Mouse (Mus musculus): ENCODE measurements around the gene Kalrn. TPM values are rescaled to one million over a fixed set of nuclear protein-coding genes. Genes with fewer than 3 reads are reported as not detected.

The Kalrn gene
- 28.3 and 33.2 TPM in 2 replicates for polyA plus RNA-seq (2016; fragmentation: Nextera tagmentation; extraction: Ambion mirVana)

DNA sequence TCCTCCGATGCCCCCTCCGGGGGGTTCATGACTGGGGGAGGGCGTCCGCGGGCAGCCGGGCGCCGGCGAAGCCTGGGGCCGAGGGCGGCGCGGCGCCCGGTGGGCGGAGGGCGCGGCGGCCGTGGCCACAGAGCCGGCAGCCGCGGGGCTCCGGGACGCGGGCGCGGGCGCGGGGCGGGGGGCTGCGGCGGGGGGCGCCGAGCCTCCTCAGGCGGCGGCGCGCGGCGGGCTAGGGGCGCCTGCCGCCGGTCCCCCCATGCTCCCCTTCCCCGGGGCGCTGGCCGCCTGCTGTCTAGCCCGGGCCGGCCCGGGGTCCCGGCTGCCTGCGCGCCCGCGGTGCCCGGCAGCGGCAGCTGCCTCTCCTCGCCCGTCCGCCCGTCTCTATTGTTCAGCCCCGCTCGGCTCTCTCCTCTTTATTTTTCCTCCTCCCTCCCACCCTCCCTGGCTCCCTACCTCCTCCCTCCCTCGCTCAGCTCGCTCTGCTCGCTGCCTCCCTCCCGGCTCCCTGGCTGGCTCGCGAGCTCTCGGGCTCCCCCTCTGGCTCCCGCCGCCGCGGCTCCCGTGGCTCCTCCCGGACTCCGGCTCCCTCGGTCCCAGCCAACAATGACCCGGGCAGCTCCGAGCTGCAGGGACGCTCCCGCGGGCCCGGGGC lies at the start of gene Kalrn:
TSS of gene Kalrn (minus strand) at position 382 of the 652 bp plus-strand sequence.
- ATAC-seq (ENCODE audit: low FRiP score), result peak; percentile 93
- Histone ChIP-seq H3K4me2 (replicated peaks) (peak within 1 kb of the TSS; percentile 87), H3K4me1 (peaks cover 31% of the 10 kb centered on the region), H3K4me3 (peak within 1 kb of the TSS; percentile 91), H3K36me3 (no peaks in the 10 kb centered on the region), H3K27ac (peak within 1 kb of the TSS; percentile 98), H3K9ac (peak within 1 kb of the TSS; percentile 97), H3K27me3 (no peaks in the 10 kb centered on the region), H3K9me3 (replicated peaks) (no peaks in the 10 kb centered on the region)
- 1% methylated on average over 36 of the region's 84 CpGs for WGBS

DNA sequence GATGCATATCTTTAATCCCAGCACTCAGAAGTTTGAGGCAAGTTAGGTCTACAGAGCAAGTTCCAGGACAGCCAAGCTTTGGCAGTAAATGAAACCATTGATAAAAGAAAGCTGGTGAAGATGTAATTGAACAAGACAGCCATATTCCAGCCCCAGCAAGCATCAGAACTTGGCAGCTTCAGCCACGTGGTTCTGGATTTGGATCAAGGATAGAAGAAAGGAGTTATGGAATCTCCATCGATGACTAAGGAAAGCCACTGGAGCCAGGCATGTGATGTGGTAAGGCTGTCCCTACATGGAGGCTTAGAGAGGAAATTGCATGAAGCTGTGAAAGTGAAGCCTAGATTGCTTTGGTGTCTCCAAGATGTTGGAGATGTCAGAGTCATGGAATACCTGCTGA lies 40.7 kb upstream of the Kalrn start:
- no peaks in the 10 kb centered on the region for H3K36me3 ChIP-seq
- H3K27ac ChIP-seq, result no peak overlapping the region
- no peak overlapping the region for H3K4me3 ChIP-seq
- no peak overlapping the region for H3K9ac ChIP-seq
- no peak overlapping the region for H3K4me2 ChIP-seq (replicated peaks)
- 0 out of 2 replicates have a peak, but pooled peaks cover 7% of the 10 kb centered on the region for H3K9me3 ChIP-seq (replicated peaks)
- H3K27me3 ChIP-seq, result no peaks in the 10 kb centered on the region
- H3K4me1 ChIP-seq, result no peaks in the 10 kb centered on the region
- 74% methylated on average over 2 of the region's 2 CpGs for WGBS
- ATAC-seq (ENCODE audit: low FRiP score), result no peak

DNA sequence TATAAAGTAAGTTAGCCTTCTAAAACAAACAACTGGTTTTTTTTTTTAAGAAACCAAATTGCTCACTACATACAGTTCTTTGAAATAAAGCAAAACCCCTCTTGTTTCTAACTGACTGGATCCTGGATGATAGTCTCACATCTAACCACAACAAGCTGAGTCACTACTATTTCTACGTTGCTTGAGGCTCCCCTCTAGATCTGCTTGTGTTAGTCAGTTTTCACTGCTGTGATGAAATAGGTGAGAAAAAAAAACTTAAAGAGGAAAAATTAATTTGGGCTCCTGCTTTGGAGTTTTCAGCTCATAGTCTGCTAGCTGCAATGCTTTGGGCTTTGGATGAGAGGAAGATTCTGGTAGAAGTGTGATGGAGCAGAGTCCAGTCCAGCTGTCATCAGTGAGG lies 36.8 kb upstream of the Kalrn start:
- H3K9ac ChIP-seq, result no peak overlapping the region
- H3K27me3 ChIP-seq, result no peaks in the 10 kb centered on the region
- 78% methylated on average over 1 of the region's 1 CpGs for WGBS
- H3K9me3 ChIP-seq (replicated peaks), result 0 out of 2 replicates have a peak, but pooled peaks cover 7% of the 10 kb centered on the region
- H3K4me2 ChIP-seq (replicated peaks), result no peak overlapping the region
- no peaks in the 10 kb centered on the region for H3K4me1 ChIP-seq
- H3K4me3 ChIP-seq, result no peak overlapping the region
- H3K36me3 ChIP-seq, result no peaks in the 10 kb centered on the region
- no peak overlapping the region for H3K27ac ChIP-seq
- no peak for ATAC-seq (ENCODE audit: low FRiP score)

DNA sequence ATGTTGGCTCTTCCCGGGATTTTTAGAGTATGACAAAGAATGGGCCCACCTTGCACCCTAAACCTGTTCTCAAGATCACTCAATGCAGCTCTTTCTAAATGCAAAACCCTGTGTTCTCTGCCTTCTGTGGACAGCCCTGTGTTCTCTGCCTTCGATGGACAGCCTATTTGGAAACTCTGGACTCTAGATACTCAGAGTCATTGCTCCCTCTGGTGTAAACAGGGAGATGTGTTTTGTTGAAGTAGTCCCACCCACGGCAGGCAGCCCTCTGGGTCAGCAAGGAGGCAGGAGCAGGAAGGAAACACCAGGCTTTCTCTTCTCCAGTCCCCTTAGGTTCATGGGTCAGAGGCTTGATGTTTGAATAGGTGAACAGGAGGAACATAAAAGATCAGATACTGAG lies 32.3 kb upstream of the Kalrn start:
- no peak overlapping the region for H3K27ac ChIP-seq
- WGBS, result 29% methylated on average over 3 of the region's 3 CpGs
- H3K4me2 ChIP-seq (replicated peaks), result no peak overlapping the region
- H3K4me1 ChIP-seq, result no peaks in the 10 kb centered on the region
- H3K9me3 ChIP-seq (replicated peaks), result no peaks in the 10 kb centered on the region
- H3K36me3 ChIP-seq, result no peaks in the 10 kb centered on the region
- H3K4me3 ChIP-seq, result no peak overlapping the region
- ATAC-seq (ENCODE audit: low FRiP score), result no peak
- no peaks in the 10 kb centered on the region for H3K27me3 ChIP-seq
- no peak overlapping the region for H3K9ac ChIP-seq

DNA sequence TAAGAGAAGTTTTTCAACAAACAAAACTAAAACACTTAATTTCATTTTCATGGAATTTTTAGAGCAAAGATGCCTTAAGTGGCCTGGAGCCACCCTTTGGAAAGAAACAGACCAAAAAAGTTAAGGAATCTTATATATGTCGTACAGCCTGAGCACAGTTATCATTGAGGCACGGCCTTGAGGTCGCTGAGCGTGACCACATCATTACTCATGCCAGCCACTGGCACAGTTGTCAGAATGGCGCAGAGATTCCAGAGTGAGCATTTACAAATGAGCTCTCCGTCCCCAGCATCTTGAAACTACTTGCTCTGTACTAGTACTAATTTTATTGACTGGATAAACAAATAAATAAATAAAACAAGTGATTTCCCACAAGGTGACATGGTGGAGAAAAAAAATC lies 30.5 kb upstream of the Kalrn start:
- Histone ChIP-seq H3K4me3 (no peak overlapping the region), H3K36me3 (no peaks in the 10 kb centered on the region), H3K27me3 (no peaks in the 10 kb centered on the region), H3K9ac (no peak overlapping the region), H3K27ac (no peak overlapping the region), H3K9me3 (replicated peaks) (no peaks in the 10 kb centered on the region), H3K4me2 (replicated peaks) (no peak overlapping the region), H3K4me1 (no peaks in the 10 kb centered on the region)
- no peak for ATAC-seq (ENCODE audit: low FRiP score)
- 70% methylated on average over 6 of the region's 6 CpGs for WGBS

DNA sequence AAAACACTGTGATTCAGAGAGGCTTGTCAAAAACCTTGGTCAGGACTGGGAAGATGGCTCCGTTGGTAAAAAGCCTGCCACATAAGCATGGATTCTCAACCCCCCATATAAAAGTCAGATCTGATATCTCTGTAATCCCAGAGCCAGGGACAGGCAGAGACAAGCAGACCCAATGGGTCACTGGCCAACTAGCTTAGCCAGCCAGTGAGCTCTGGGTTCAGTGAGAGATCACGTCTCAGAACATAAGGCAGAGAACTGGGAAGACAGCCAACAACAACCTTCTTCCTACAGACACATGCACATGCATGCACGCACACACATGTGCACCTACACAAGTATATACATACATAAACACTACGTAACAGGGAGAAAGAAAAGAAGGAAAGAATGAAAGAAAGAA lies 29.7 kb upstream of the Kalrn start:
- no peak overlapping the region for H3K4me3 ChIP-seq
- WGBS, result 74% methylated on average over 4 of the region's 4 CpGs
- no peaks in the 10 kb centered on the region for H3K9me3 ChIP-seq (replicated peaks)
- H3K4me1 ChIP-seq, result no peaks in the 10 kb centered on the region
- H3K9ac ChIP-seq, result no peak overlapping the region
- H3K27ac ChIP-seq, result no peak overlapping the region
- H3K4me2 ChIP-seq (replicated peaks), result no peak overlapping the region
- no peaks in the 10 kb centered on the region for H3K36me3 ChIP-seq
- H3K27me3 ChIP-seq, result no peaks in the 10 kb centered on the region
- no peak for ATAC-seq (ENCODE audit: low FRiP score)

DNA sequence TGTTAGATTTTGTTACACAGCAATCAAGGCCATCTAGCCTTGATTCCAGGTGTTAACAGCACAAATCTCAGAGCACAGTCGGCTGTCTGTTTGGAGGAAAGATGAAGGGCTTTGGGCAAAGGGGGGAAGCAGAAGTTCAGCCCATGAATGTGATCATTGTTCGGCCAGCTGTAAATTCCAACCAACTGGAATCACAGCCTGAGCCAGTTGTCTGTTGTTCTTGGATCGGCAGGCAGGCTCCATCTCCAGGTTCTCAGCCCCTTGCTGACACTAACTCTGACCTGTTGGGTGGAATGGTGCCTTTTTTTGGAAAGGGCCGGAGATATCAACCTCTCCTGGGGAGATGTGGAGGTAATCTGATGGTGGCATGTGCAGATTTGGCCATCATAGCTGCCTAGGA lies 28.6 kb upstream of the Kalrn start:
- no peak overlapping the region for H3K4me2 ChIP-seq (replicated peaks)
- no peaks in the 10 kb centered on the region for H3K27me3 ChIP-seq

DNA sequence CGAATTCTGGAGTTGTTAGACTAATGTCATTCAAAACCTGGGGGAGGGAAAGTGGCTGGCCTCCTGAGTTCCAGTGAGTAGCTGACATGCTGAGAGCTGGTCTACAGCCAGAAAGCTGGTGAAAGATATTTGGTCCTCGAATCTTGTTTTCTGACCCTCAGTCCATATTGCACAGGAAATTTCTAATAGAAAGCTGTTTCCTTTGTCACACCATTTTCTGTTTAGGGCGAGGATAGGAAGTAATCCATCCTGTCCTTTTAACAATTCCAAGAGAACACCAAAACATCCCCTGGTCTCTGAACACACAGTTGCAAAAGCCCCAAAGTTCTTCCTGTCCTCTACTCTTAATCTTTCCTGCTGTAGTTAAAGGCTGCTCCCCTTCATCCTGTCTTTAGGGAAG lies 22.0 kb upstream of the Kalrn start:
- WGBS, result 39% methylated on average over 3 of the region's 3 CpGs
- Histone ChIP-seq H3K27ac (no peak overlapping the region), H3K4me2 (replicated peaks) (no peak overlapping the region), H3K4me1 (peaks cover 10% of the 10 kb centered on the region; the same call in 1 of the 2 replicates), H3K27me3 (no peaks in the 10 kb centered on the region), H3K9ac (no peak overlapping the region), H3K4me3 (no peak overlapping the region), H3K36me3 (no peaks in the 10 kb centered on the region), H3K9me3 (replicated peaks) (no peaks in the 10 kb centered on the region)
- no peak for ATAC-seq (ENCODE audit: low FRiP score)

More for the DNA sequence above, 28.6 kb upstream of the Kalrn start:
- no peaks in the 10 kb centered on the region for H3K36me3 ChIP-seq
- no peaks in the 10 kb centered on the region for H3K9me3 ChIP-seq (replicated peaks)
- WGBS, result 61% methylated on average over 4 of the region's 4 CpGs
- no peak overlapping the region for H3K9ac ChIP-seq
- no peak overlapping the region for H3K4me3 ChIP-seq
- H3K4me1 ChIP-seq, result no peaks in the 10 kb centered on the region
- no peak for ATAC-seq (ENCODE audit: low FRiP score)
- H3K27ac ChIP-seq, result no peak overlapping the region

DNA sequence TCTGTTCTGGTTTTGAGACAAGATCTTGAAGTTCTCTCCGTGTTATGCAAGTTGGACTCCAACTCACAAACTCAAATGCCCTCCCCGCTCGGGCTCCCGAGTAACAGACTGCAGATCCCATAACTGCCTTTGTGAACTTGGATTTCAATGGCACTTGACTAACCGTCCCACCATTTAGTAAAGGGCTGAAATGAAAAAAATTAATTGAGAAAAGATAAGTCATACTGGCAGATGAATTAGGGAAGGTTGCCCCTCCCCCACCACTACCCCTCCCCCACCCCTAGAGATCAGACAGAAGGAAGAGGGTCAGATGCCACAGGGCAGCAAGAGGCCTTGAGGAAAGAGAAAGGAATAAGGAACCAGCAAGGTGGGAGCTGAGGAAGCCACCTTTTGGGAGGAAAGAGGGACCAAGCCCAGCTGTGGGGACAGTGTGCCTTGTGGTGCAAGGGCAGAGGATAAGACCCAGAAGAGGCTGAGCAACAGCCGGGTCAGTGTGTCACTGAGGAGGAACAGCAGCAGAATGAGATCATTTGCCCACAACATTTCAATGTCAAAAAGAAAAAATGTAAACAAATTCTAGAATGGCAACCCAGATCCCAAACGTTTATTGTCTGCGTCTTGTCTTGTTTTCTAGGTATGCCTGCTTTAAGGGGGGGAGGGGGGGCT lies 21.4 kb upstream of the Kalrn start:
- no peak overlapping the region for H3K9ac ChIP-seq
- ATAC-seq (ENCODE audit: low FRiP score), result no peak
- no peaks in the 10 kb centered on the region for H3K36me3 ChIP-seq
- peaks cover 10% of the 10 kb centered on the region; the same call in 1 of the 2 replicates for H3K4me1 ChIP-seq
- WGBS, result 68% methylated on average over 8 of the region's 8 CpGs
- no peak overlapping the region for H3K27ac ChIP-seq
- H3K9me3 ChIP-seq (replicated peaks), result no peaks in the 10 kb centered on the region
- no peak overlapping the region for H3K4me2 ChIP-seq (replicated peaks)
- H3K27me3 ChIP-seq, result no peaks in the 10 kb centered on the region
- no peak overlapping the region for H3K4me3 ChIP-seq

DNA sequence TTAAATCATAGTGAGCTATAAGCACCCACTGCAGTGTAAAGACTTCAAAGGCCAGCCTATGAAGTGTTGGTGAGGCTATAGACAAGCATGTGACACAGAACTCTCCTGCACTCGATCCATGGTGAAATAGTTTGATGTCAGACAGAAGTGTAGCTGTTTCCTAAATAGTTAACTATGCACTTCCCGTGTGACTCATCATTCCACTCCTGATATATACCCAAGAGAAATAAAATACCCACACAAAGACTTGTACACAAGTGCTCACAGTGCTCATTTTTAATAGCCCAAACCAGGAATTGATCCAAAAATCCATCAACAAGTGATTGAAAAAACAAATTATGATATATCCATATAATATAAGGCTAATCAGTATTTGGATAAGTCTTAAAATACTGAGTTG lies 19.4 kb upstream of the Kalrn start:
- no peaks in the 10 kb centered on the region for H3K9me3 ChIP-seq (replicated peaks)
- no peaks in the 10 kb centered on the region for H3K27me3 ChIP-seq
- H3K4me1 ChIP-seq, result peaks cover 10% of the 10 kb centered on the region; the same call in 1 of the 2 replicates
- H3K4me3 ChIP-seq, result no peak overlapping the region
- no peak for ATAC-seq (ENCODE audit: low FRiP score)
- H3K9ac ChIP-seq, result no peak overlapping the region
- WGBS, result 86% methylated on average over 2 of the region's 2 CpGs
- H3K27ac ChIP-seq, result no peak overlapping the region
- H3K36me3 ChIP-seq, result no peaks in the 10 kb centered on the region
- no peak overlapping the region for H3K4me2 ChIP-seq (replicated peaks)

DNA sequence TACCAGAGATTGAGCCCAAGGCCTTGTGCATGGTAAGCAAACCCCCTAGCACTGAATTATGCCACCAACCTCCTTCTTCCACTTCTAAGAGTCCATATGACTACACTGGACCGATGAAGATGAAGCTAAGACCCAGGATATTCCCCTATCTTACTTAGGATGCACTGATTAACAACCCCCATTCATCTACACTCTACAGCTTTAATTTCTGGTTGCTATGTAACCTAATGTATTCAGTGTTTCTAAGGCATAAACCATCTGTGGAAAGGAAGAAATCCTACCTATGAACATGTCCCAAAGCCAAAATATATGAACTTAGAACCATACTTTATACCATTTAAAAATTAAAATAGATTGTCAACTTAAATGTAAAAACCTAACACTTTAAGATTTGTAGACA lies 18.6 kb upstream of the Kalrn start:
- Histone ChIP-seq H3K27me3 (no peaks in the 10 kb centered on the region), H3K36me3 (no peaks in the 10 kb centered on the region), H3K9ac (no peak overlapping the region), H3K4me3 (no peak overlapping the region), H3K9me3 (replicated peaks) (no peaks in the 10 kb centered on the region), H3K27ac (no peak overlapping the region), H3K4me1 (peaks cover 10% of the 10 kb centered on the region; the same call in 1 of the 2 replicates), H3K4me2 (replicated peaks) (no peak overlapping the region)
- ATAC-seq (ENCODE audit: low FRiP score), result no peak
- 95% methylated on average over 1 of the region's 1 CpGs for WGBS

DNA sequence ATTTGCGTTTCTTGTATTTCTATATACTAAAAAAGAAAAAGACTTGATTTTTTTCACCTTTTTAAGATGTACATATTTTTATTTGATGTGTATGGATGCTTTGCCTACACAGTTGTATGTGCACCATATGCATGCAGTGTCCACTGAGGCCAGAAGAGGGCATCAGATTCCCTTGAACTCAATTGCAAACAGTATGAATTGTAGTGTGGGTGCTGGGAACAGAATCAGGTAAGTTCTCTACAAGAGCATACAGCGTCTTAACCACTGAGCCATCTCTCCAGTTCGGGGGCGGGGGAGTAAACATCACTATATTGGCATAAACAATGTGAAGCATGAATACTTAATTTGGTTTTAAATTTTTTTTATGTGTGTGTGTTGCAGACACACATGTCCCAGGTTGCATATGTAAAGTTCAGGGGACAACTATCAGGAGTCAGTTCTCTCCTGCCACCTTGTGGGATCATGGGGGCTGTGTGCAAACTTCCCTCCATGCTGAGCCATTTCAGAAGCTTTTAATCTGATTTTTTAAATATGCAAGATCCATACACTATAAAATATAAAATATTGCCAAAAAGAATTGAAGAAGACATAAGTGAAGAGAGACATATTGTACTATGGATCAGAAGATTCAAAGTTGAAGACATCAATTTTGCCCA lies 6.5 kb upstream of the Kalrn start:
- Histone ChIP-seq H3K4me1 (0 out of 2 replicates have a peak, but pooled peaks cover under 1% of the 10 kb centered on the region), H3K27ac (no peak overlapping the region), H3K27me3 (no peaks in the 10 kb centered on the region), H3K9ac (no peak overlapping the region), H3K4me2 (replicated peaks) (no peak overlapping the region), H3K4me3 (no peak overlapping the region), H3K36me3 (no peaks in the 10 kb centered on the region), H3K9me3 (replicated peaks) (0 out of 2 replicates have a peak, but pooled peaks cover 4% of the 10 kb centered on the region)
- WGBS, result 97% methylated on average over 4 of the region's 4 CpGs
- ATAC-seq (ENCODE audit: low FRiP score), result no peak

All from hindbrain, embryonic 12.5 days (tissue).